Comparison of ENCODE assay signal across 24 mouse cellular contexts in genomic region chr3:106239196-106239791, GRCm38 (mm10). TPM values are rescaled to one million over a fixed set of nuclear protein-coding genes. Genes with fewer than 3 reads are reported as not detected.
DNase-seq lines count a peak whose midpoint lies in the region; ATAC-seq and TF ChIP-seq lines count a peak whose summit lies in the region.
"Had no signal": no experiment of that assay in that cellular context is flagged by ENCODE, and none has a peak within 500 bp of the region (broad histone marks: within the 10 kb centered on the region; RNA-seq: fewer than 3 reads in every experiment).

No protein-coding gene starts in this region.

- no peaks in the 10 kb centered on the region for H3K4me1 ChIP-seq in heart, embryonic 12.5 days (replicated peaks)
- H3K4me1 ChIP-seq in liver, embryonic 16.5 days (ENCODE audit: control insufficient read depth, low read depth, low read length) = no peaks in the 10 kb centered on the region
- no peaks in the 10 kb centered on the region for H3K4me1 ChIP-seq in liver, postnatal 0 days (ENCODE audit: insufficient read depth)
- H3K4me1 ChIP-seq: heart, embryonic 15.5 days; hindbrain, embryonic 13.5 days; kidney, embryonic 15.5 days; limb, embryonic 13.5 days had no signal

- intact Hi-C loops in heart, postnatal 25 days (cut with DNase I) = no loop called here

- H3K36me3 ChIP-seq in heart, embryonic 12.5 days = no peaks in the 10 kb centered on the region
- no peaks in the 10 kb centered on the region for H3K36me3 ChIP-seq in liver, embryonic 16.5 days (ENCODE audit: control insufficient read depth, insufficient read depth)
- no peaks in the 10 kb centered on the region for H3K36me3 ChIP-seq in liver, postnatal 0 days (replicated peaks; ENCODE audit: insufficient read depth, low read length)
- H3K36me3 ChIP-seq: heart, embryonic 15.5 days; hindbrain, embryonic 13.5 days; kidney, embryonic 15.5 days; limb, embryonic 13.5 days had no signal

- H3K9me3 ChIP-seq in heart, embryonic 12.5 days (replicated peaks) = peaks cover 30% of the 10 kb centered on the region
- peaks cover 6% of the 10 kb centered on the region for H3K9me3 ChIP-seq in liver, embryonic 16.5 days (replicated peaks; ENCODE audit: control insufficient read depth, low read length)
- H3K9me3 ChIP-seq in liver, postnatal 0 days (ENCODE audit: low read length) = peaks cover 3% of the 10 kb centered on the region; the same call in 1 of the 2 replicates

- POLR2A ChIA-PET in Patski (lab: Charles Lee) = no interaction called here

- no peak overlapping the region for H3K9ac ChIP-seq in heart, embryonic 12.5 days
- no peak overlapping the region for H3K9ac ChIP-seq in liver, embryonic 16.5 days (ENCODE audit: low read depth, low read length)
- no peak overlapping the region for H3K9ac ChIP-seq in liver, postnatal 0 days (replicated peaks)
- H3K9ac ChIP-seq: forebrain, postnatal 0 days; heart, embryonic 15.5 days; hindbrain, embryonic 13.5 days; kidney, embryonic 15.5 days; limb, embryonic 13.5 days had no signal

- TF ChIP-seq CTCF in liver, postnatal 0 days (IDR thresholded peaks at IDR 0.05; ENCODE audit: low read depth) = no peak
- TF ChIP-seq CTCF in Patski (IDR thresholded peaks at IDR 0.05) = no peak

- no peak overlapping the region for H3K4me2 ChIP-seq in heart, embryonic 12.5 days
- no peak overlapping the region for H3K4me2 ChIP-seq in liver, embryonic 16.5 days (ENCODE audit: low read depth, low read length)
- no peak overlapping the region for H3K4me2 ChIP-seq in liver, postnatal 0 days (ENCODE audit: low read depth, low read length)
- H3K4me2 ChIP-seq: heart, embryonic 15.5 days; hindbrain, embryonic 13.5 days; kidney, embryonic 15.5 days; limb, embryonic 13.5 days had no signal

- CTCF ChIA-PET in Patski (lab: Charles Lee) = interaction anchor here (1.1 to 2.1 kb wide), 2 partner anchors 9 to 11 kb away, joined by 3 to 5 read pairs; no protein-coding TSS in a partner anchor

- DNase-seq in heart, postnatal 25 days (ENCODE audit: low spot score) = no peak
- DNase-seq in liver, postnatal 0 days = no peak
- DNase-seq in Patski (ENCODE audit: low read depth, low spot score) = no peak
- DNase-seq in adrenal gland, postnatal 36 days = no peak
- DNase-seq: cerebellum, adult 2 months; cerebellum, postnatal 36 days; forebrain, postnatal 0 days; gastrocnemius, postnatal 36 days; kidney, postnatal 4 days; layer of hippocampus, adult 9-11 months; lung, adult 18-20 months; lung, postnatal 14 days had no signal

- H3K4me3 ChIP-seq in heart, embryonic 12.5 days = no peak overlapping the region
- no peak overlapping the region for H3K4me3 ChIP-seq in liver, embryonic 16.5 days (ENCODE audit: low read depth, low read length)
- no peak overlapping the region for H3K4me3 ChIP-seq in liver, postnatal 0 days (ENCODE audit: low read depth, low read length)
- H3K4me3 ChIP-seq: erythroblast, embryonic 14.5 days; heart, embryonic 15.5 days; hindbrain, embryonic 13.5 days; kidney, embryonic 15.5 days; limb, embryonic 13.5 days had no signal

- no peak overlapping the region for H3K27ac ChIP-seq in heart, embryonic 12.5 days (ENCODE audit: poor library complexity, severe bottlenecking)
- H3K27ac ChIP-seq in liver, embryonic 16.5 days (ENCODE audit: low read length) = no peak overlapping the region
- no peak overlapping the region for H3K27ac ChIP-seq in liver, postnatal 0 days (ENCODE audit: low read depth)
- H3K27ac ChIP-seq: heart, embryonic 15.5 days; hindbrain, embryonic 13.5 days; kidney, embryonic 15.5 days; limb, embryonic 13.5 days had no signal

- in situ Hi-C loops in Patski (cut with MboI; ENCODE audit: low pct_unique_long_range_greater_than_20kb) = no loop called here

- no peak for TF ChIP-seq EP300 in liver, postnatal 0 days (IDR thresholded peaks at IDR 0.05; ENCODE audit: low read depth)

- H3K27me3 ChIP-seq in heart, embryonic 12.5 days (replicated peaks) = no peaks in the 10 kb centered on the region
- no peaks in the 10 kb centered on the region for H3K27me3 ChIP-seq in liver, embryonic 16.5 days (ENCODE audit: control insufficient read depth, insufficient read depth, low read depth, low read length)
- H3K27me3 ChIP-seq in liver, postnatal 0 days (ENCODE audit: insufficient read depth, low read length) = no peaks in the 10 kb centered on the region
- H3K27me3 ChIP-seq in Patski = no peaks in the 10 kb centered on the region
- H3K27me3 ChIP-seq: heart, embryonic 15.5 days; hindbrain, embryonic 13.5 days; kidney, embryonic 15.5 days; limb, embryonic 13.5 days had no signal

- 77% methylated on average over 5 of the region's 5 CpGs for WGBS in heart, embryonic 12.5 days
- 62% methylated on average over 5 of the region's 5 CpGs for WGBS in liver, embryonic 16.5 days (ENCODE audit: insufficient replicate concordance)
- WGBS in liver, postnatal 0 days (ENCODE audit: insufficient replicate concordance) = 81% methylated on average over 5 of the region's 5 CpGs

- ATAC-seq in heart, embryonic 12.5 days (ENCODE audit: insufficient number of reproducible peaks, low FRiP score) = 0 out of 2 replicates have a peak, but pooled peaks have one; percentile 36
- ATAC-seq in liver, embryonic 16.5 days (ENCODE audit: low read depth) = 0 out of 2 replicates have a peak, but pooled peaks have one; percentile 24
- ATAC-seq in liver, postnatal 0 days = no peak
- ATAC-seq in Patski = peak; percentile 17
- ATAC-seq in granulocyte monocyte progenitor cell, adult 5-6 weeks (replicated peaks; ENCODE audit: poor library complexity, severe bottlenecking) = 0 out of 2 replicates have a peak, but pooled peaks have one; percentile 14
- ATAC-seq: forebrain, postnatal 0 days; intestine, postnatal 0 days had no signal

RNA-seq across cellular contexts. Expression of gene Chil4, which starts 20.0 kb away (rescaled TPM):
- polyA plus RNA-seq in heart, embryonic 12.5 days (2016; fragmentation: Nextera tagmentation; extraction: Ambion mirVana) = not detected in 2 replicates
- not detected for total RNA-seq in heart, postnatal 25 days (2021)
- not detected in 2 replicates for polyA plus RNA-seq in liver, embryonic 16.5 days (2015; fragmentation: Nextera tagmentation; extraction: Ambion mirVana)
- not detected in 2 replicates for polyA plus RNA-seq in liver, postnatal 0 days (2015; fragmentation: Nextera tagmentation; extraction: Ambion mirVana)
- polyA plus RNA-seq in Patski (2021) = not detected
- not detected in 2 replicates for total RNA-seq in granulocyte monocyte progenitor cell, adult 5-6 weeks (2014; fragmentation: Nextera tagmentation)
- not detected in 2 replicates for total RNA-seq in granulocyte monocyte progenitor cell, adult 5-6 weeks (2017)
- not detected for total RNA-seq in adrenal gland, postnatal 36 days (2021)
- total RNA-seq: adrenal gland, adult 18-20 months; forebrain, postnatal 0 days; gastrocnemius, postnatal 36 days; megakaryocyte-erythroid progenitor cell, adult 5-6 weeks had no signal
- polyA plus RNA-seq: C2C12; cerebellum, adult 2 months; erythroblast, embryonic 14.5 days; forebrain, postnatal 0 days; heart, embryonic 15.5 days; hindbrain, embryonic 13.5 days; intestine, postnatal 0 days; limb, embryonic 13.5 days had no signal
